Mouse (Mus musculus) liver, embryonic 14.5 days (tissue): Measurements from ENCODE around the gene Macf1.

Experiments
- CTCF ChIP-seq: IDR thresholded peaks from 2 replicates; pipeline ENCODE4 v1.5.1; 2016; ENCODE audit warnings: antibody characterized with exemption, low read depth, control low read depth
- EP300 ChIP-seq: IDR thresholded peaks from 2 replicates; pipeline ENCODE4 v1.6.1; 2016; ENCODE audit warnings: antibody characterized with exemption, low read depth

DNA sequence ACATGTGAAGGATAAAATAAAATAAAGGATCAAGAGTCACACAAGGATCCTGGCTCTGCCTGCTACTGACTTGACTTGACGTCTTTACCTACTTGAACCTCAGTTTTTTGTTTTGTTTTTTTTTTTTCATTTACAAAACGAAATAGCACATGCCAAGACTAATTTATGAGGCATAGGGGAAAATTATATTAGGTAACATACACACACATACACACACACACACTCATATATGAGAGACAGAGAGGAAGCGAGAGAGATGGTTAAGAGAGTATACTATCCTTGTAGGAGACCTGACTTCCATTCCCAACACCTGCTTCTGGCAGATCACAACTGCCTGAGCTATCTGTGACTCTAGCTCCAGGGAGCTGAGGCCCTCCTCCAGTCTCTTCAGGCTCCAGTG is at the start of gene Macf1:
- no peak for TF ChIP-seq CTCF
- TF ChIP-seq EP300 = no peak
